Mouse (Mus musculus) forebrain, embryonic 12.5 days (tissue): ENCODE results near the gene Vps45. TPM values are rescaled to one million over a fixed set of nuclear protein-coding genes. Genes with fewer than 3 reads are reported as not detected.
A peak's percentile ranks its signal among the peaks of the same experiment; 100 is the strongest.

Source experiments
- ATAC-seq: fragments of 200-750 bp; cut with Nextera tagmentation; 2 replicates; pipeline ENCODE4 v1.8.0; 2017; ENCODE audit warnings: moderate TSS enrichment; ENCODE audit not compliant: low FRiP score
- H3K27ac ChIP-seq: fragments of 300-500 bp; sonication (generic); 2 replicates; pipeline ENCODE4 v1.5.1; 2016; ENCODE audit warnings: mild to moderate bottlenecking
- H3K27me3 ChIP-seq: fragments of 300-500 bp; sonication (generic); 2 replicates; pipeline ENCODE4 v1.6.1; 2016; ENCODE audit warnings: mild to moderate bottlenecking
- H3K36me3 ChIP-seq: fragments of 300-500 bp; sonication (generic); replicated peaks from 2 replicates; pipeline ENCODE4 v1.6.1; 2016; ENCODE audit warnings: mild to moderate bottlenecking
- H3K4me1 ChIP-seq: fragments of 300-500 bp; sonication (generic); 2 replicates; pipeline ENCODE4 v1.6.1; 2016
- H3K4me2 ChIP-seq: fragments of 300-500 bp; sonication (generic); 2 replicates; pipeline ENCODE4 v1.6.1; 2016; ENCODE audit warnings: mild to moderate bottlenecking, moderate library complexity
- H3K4me3 ChIP-seq: fragments of 300-500 bp; sonication (generic); replicated peaks from 2 replicates; pipeline ENCODE4 v1.5.1; 2016; ENCODE audit warnings: mild to moderate bottlenecking
- H3K9ac ChIP-seq: fragments of 300-500 bp; sonication (generic); 2 replicates; pipeline ENCODE4 v1.6.1; 2016; ENCODE audit warnings: mild to moderate bottlenecking
- H3K9me3 ChIP-seq: fragments of 300-500 bp; sonication (generic); 2 replicates; pipeline ENCODE4 v1.6.1; 2016
- WGBS: fragments of 180-500 bp; shearing (Covaris S2); methylation state at CpG from one replicate; pipeline ENCODE4 v1.1.7; 2016; 5-methylcytosine and 5-hydroxymethylcytosine counted together
- polyA plus RNA-seq: library from polyadenylated mRNA; unstranded; fragments of >200 nt; fragmentation: Nextera tagmentation; extraction: Ambion mirVana; gene quantifications from 2 replicates; pipeline ENCODE4 v1.2.1, GENCODE M21; 2016

Gene Vps45
- polyA plus RNA-seq: 39.2 and 47.0 TPM in 2 replicates

DNA sequence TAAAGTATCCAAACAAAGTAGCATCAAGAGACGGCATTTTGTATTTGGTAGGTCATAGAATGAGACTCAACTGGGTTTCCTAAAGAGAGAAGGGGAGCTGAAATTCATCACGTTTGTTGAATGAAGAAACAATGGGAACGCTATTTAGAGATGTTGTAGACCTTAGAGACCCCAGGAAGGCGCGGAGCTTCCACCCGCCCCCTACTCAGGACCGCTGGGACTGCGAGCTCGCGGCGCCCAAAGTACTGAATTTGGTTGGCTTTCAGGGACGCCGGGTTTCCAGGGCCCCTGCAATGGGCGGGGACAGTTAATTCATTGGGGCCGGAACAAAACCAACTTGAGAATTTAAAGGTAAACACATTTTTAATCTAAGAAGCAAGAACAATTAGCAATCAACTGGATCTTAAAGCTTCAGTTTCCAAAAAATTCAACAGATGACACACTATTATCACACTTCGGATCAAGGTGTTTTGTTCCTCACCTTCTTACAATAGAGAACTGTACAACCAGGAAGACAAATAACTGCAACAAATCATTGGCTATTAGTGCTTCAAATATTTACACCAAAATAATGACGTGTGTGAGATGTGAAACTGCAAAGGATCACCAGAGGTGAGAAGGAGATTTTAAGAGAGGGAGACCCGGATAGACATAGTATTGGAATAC, at the start of gene Vps45:
Gene Vps45 (minus strand): TSS at position 236 of the 666 bp plus-strand sequence.
- peaks cover 14% of the 10 kb centered on the region for H3K4me1 ChIP-seq
- 2% methylated on average over 18 of the region's 18 CpGs for WGBS
- H3K4me2 ChIP-seq: peak within 1 kb of the TSS; percentile 66
- ATAC-seq: peak; percentile 89
- peak within 1 kb of the TSS; percentile 61 for H3K4me3 ChIP-seq
- peak within 1 kb of the TSS; percentile 74 for H3K9ac ChIP-seq
- 0 out of 2 replicates have a peak, but pooled peaks cover 8% of the 10 kb centered on the region for H3K36me3 ChIP-seq
- H3K27me3 ChIP-seq: no peaks in the 10 kb centered on the region
- peak within 1 kb of the TSS; percentile 93 for H3K27ac ChIP-seq
- no peaks in the 10 kb centered on the region for H3K9me3 ChIP-seq

DNA sequence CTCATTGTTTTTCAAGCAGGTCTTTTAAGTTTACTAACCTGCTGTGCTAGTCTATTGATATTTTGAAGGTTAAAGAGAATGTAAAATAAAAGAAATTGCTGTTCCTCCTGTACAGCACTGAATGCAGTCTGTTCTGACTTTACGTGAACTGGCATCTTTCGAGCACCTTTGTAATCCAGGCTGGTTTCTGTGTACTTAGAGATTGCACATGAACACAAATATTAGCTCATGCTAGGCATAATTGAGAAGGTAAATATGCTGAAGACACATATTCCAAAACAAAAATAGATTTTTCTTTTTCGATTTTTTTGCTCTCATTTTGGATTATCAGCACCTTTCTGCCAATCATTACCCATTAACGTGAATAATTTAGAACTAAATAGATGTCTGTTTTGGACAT, 47.9 kb upstream of the Vps45 start:
- no peak overlapping the region for H3K4me3 ChIP-seq
- H3K27me3 ChIP-seq: no peaks in the 10 kb centered on the region
- no peaks in the 10 kb centered on the region for H3K9me3 ChIP-seq
- peaks cover 23% of the 10 kb centered on the region for H3K4me1 ChIP-seq
- ATAC-seq: no peak
- H3K36me3 ChIP-seq: no peaks in the 10 kb centered on the region
- no peak overlapping the region for H3K27ac ChIP-seq
- WGBS: 89% methylated on average over 4 of the region's 4 CpGs
- peak overlapping the region; percentile 91; the same call in 1 of the 2 replicates for H3K4me2 ChIP-seq
- no peak overlapping the region for H3K9ac ChIP-seq

DNA sequence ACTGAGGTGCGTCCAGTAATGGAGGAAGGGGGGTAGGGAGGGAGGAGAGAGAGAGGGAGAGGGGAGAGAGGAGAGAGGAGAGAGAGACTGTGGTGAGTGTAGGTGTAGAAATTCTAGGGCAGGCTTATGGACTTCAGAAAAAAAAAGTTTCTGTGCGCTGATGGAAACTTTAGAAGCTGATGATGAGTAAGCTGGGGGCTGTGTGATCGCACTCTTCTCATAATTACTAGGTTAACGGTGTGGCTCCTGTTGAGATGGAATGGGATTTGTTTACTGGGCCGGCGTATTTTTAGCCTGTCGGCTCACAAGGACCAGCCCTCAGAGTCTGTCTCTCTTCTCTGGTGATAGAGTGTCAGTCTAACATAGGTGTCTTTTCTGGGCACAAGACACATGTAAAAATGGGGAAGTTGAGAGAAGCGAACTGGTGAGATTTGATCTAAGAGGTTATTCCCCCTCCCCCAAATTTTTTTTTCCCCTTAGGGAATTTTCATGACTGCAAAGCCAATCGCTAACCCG, 47.0 kb upstream of the Vps45 start:
- peaks cover 23% of the 10 kb centered on the region for H3K4me1 ChIP-seq
- H3K27ac ChIP-seq: peak overlapping the region; percentile 80; the same call in 1 of the 2 replicates
- H3K4me2 ChIP-seq: peak overlapping the region; percentile 91
- H3K9me3 ChIP-seq: no peaks in the 10 kb centered on the region
- peak overlapping the region; percentile 89 for H3K4me3 ChIP-seq
- H3K36me3 ChIP-seq: no peaks in the 10 kb centered on the region
- H3K9ac ChIP-seq: peak overlapping the region; percentile 89
- WGBS: 9% methylated on average over 10 of the region's 10 CpGs
- no peaks in the 10 kb centered on the region for H3K27me3 ChIP-seq
- ATAC-seq: no peak

DNA sequence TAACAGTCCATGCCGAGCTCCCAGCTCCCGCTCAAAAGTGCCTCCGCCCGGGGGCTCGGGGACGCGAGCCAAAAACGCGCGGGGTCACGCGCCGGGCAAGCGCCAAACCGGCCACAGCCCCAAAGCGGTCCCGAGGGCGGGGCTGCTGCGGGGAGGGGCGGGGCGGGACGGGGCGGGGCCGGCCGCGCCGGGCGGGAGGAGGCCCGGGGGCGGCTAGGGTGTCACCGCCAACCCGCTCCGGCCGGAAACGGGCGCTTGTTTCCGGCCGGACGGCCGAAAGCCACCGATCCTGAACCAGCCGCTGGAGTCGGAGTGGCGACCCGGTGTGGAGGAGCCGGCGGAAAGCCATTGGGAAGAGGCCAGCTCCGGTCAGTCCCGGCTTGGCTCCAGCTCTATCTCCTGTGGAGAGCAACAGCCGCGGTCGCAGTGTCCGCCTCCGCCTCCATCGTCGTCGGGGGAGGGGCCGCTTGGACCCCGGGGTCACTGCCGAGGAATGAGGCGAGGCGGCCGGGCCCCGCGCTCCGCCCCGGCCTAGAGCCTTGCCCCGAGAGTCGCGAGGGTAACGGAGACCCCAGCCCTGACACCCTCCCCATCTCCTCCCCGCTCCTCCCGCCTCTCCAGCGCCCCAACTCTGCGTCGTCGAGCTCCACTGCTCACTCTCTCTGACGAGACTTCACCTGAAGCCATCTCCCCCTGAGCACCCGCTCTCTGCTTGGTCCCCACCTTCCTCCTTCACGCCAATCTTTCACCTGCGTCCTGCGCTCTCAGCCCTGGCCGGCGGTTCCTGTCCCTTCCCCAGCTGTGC, 46.2 kb upstream of the Vps45 start, which contains the start of gene Otud7b:
Gene Otud7b (plus strand): TSS at position 267 of the 805 bp plus-strand sequence.
- Histone ChIP-seq H3K36me3 (no peaks in the 10 kb centered on the region), H3K4me3 (peak within 1 kb of the TSS; percentile 89), H3K27me3 (no peaks in the 10 kb centered on the region), H3K4me1 (peaks cover 23% of the 10 kb centered on the region), H3K9me3 (no peaks in the 10 kb centered on the region), H3K4me2 (peak within 1 kb of the TSS; percentile 91), H3K9ac (peak within 1 kb of the TSS; percentile 89), H3K27ac (peak within 1 kb of the TSS; percentile 80)
- WGBS: under 1% methylated on average over 81 of the region's 84 CpGs
- peak; percentile 91 for ATAC-seq

DNA sequence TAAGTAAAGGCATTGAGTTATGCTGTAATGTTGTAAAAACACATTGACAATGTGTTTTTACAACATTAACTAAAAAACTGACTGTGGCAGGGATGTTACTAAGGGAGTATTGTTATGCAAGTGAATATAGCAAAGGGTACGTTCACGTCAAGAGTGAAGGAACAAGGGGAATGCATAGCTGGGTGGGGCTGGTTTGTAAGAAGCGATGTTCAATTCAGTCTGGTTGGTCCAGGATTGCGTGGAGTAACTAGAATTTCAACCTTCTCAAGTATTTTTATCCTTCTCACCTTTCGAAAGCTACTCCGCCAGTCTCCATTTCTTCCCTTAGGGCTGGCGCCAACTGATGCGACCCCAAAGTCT, 45.6 kb upstream of the Vps45 start:
- 3% methylated on average over 8 of the region's 8 CpGs for WGBS
- peak overlapping the region; percentile 91 for H3K4me2 ChIP-seq
- peaks cover 23% of the 10 kb centered on the region for H3K4me1 ChIP-seq
- H3K9me3 ChIP-seq: no peaks in the 10 kb centered on the region
- peak overlapping the region; percentile 89 for H3K4me3 ChIP-seq
- peak overlapping the region; percentile 80; the same call in 1 of the 2 replicates for H3K27ac ChIP-seq
- H3K9ac ChIP-seq: peak overlapping the region; percentile 89
- H3K36me3 ChIP-seq: no peaks in the 10 kb centered on the region
- no peaks in the 10 kb centered on the region for H3K27me3 ChIP-seq
- ATAC-seq: peak; percentile 36

DNA sequence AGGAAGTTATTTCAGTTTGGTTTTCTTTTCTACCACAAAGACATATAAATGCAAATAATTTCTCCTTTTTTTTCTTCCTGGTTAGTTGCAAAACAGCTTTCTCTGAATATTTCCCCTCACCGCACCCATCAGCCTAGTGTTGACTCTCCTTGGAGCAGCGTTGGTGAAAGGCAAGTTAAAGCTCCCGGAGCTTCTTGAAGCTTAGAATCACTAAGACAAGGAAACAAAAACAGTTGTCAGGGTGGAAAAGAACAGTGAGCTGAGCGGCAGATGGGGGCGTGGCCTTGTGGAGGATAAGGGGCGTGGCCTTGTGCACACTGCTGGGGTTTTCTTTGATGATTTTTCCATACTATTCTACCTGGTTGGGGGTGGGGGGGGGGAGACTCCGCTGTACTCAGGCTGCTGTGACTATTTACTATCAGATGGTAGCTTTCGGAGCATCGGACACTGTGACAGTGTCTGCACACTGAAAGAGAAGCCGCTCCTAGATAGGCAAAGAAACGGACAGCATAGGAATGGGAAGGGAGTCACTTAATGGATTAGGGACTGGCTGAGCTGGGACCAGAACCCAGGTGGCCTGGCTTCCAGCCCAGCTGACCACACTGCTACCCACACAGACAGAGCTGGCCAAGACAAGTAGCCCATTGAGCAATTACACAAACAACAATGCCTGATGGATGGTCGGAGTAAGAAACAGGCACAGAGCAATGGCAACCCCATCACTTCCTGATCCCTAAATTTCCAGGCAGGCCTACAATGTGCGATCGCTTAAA, 44.0 kb upstream of the Vps45 start:
- H3K9ac ChIP-seq: no peak overlapping the region; the same call in 1 of the 2 replicates
- H3K36me3 ChIP-seq: no peaks in the 10 kb centered on the region
- peak overlapping the region; percentile 24 for H3K4me3 ChIP-seq
- 16% methylated on average over 14 of the region's 14 CpGs for WGBS
- H3K4me2 ChIP-seq: peak overlapping the region; percentile 43
- ATAC-seq: peak; percentile 70
- H3K9me3 ChIP-seq: no peaks in the 10 kb centered on the region
- no peaks in the 10 kb centered on the region for H3K27me3 ChIP-seq
- no peak overlapping the region for H3K27ac ChIP-seq
- peaks cover 23% of the 10 kb centered on the region for H3K4me1 ChIP-seq

DNA sequence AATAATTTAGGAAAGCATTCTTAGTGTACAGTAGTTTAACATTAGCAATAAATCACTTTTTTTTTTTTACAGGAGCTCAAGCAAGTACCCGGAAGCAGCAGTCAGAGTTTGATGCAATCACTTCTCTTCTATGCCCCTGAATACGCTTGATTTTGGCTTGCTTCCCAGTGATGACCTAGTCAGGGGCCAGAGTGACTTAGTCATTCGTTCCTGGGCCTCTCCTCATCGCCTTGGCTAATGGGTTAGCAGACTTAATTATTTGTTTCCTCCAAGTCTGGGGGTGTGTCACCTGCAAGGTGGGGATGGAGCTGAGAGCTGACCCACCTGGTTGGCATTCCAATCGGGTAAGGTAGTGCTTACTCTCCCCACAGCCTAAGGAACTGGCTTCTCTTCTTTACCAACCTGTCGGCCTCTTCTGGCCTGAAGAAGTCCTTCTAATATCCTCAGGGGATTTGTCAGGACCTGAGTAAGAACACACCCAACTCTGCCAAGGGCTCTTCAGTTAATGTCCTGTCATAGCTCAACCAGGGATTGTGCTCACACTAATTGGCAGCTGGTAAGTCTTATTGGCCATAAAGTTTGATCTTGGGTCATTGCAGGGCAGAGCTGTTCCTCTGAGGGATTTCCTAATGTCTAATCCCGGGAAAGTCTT, 40.5 kb upstream of the Vps45 start:
- no peak for ATAC-seq
- 69% methylated on average over 7 of the region's 7 CpGs for WGBS
- no peak overlapping the region for H3K4me3 ChIP-seq
- H3K9ac ChIP-seq: no peak overlapping the region
- no peaks in the 10 kb centered on the region for H3K9me3 ChIP-seq
- no peak overlapping the region for H3K27ac ChIP-seq
- peaks cover 7% of the 10 kb centered on the region for H3K4me1 ChIP-seq
- no peaks in the 10 kb centered on the region for H3K27me3 ChIP-seq
- no peak overlapping the region for H3K4me2 ChIP-seq
- no peaks in the 10 kb centered on the region for H3K36me3 ChIP-seq

DNA sequence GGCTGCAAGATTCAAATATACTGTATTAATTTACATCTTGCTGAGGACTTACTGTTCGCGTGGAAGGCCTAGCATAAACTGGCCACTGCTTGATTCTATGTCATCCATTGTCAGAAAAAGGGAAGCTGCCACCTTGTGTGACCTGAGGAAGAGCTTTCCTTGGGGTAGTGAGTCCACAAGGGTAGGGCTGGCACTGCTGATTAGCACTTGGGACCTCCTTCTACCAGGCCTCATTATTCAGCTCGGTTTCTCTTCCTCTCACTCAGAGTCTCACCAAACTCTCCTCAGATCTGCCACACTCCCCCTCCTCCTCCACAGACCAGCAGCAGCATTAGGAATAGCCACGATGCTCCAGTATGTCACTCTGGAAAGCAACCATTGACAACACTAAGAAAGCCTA, 39.9 kb upstream of the Vps45 start:
- no peak for ATAC-seq
- no peak overlapping the region for H3K4me3 ChIP-seq
- no peak overlapping the region for H3K9ac ChIP-seq
- 76% methylated on average over 4 of the region's 4 CpGs for WGBS
- H3K9me3 ChIP-seq: no peaks in the 10 kb centered on the region
- H3K4me2 ChIP-seq: no peak overlapping the region
- no peaks in the 10 kb centered on the region for H3K36me3 ChIP-seq
- H3K27ac ChIP-seq: no peak overlapping the region
- no peaks in the 10 kb centered on the region for H3K27me3 ChIP-seq
- H3K4me1 ChIP-seq: peaks cover 7% of the 10 kb centered on the region

DNA sequence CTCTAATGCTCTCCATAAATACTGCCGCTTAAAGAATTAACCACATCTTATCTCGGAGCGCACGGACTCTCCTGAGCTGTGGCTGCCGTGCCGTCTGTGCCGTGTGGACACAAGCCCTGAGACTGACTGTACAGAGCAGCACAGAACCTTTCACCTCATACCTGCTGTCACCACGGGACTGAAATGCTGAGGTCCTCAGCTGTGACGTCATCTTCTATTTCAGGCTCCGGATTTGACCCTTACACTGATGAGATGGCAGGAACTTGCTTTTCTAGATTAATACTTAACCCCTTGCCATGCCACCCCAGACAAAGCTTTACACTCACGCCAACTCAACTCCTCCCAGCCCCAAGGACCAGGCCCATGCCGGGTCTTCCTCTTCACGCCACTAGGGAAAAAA, 35.9 kb upstream of the Vps45 start:
- Histone ChIP-seq H3K9me3 (no peaks in the 10 kb centered on the region), H3K9ac (no peak overlapping the region), H3K4me1 (no peaks in the 10 kb centered on the region), H3K4me3 (no peak overlapping the region), H3K27ac (no peak overlapping the region), H3K27me3 (no peaks in the 10 kb centered on the region), H3K4me2 (no peak overlapping the region), H3K36me3 (no peaks in the 10 kb centered on the region)
- WGBS: 90% methylated on average over 13 of the region's 13 CpGs
- ATAC-seq: no peak

DNA sequence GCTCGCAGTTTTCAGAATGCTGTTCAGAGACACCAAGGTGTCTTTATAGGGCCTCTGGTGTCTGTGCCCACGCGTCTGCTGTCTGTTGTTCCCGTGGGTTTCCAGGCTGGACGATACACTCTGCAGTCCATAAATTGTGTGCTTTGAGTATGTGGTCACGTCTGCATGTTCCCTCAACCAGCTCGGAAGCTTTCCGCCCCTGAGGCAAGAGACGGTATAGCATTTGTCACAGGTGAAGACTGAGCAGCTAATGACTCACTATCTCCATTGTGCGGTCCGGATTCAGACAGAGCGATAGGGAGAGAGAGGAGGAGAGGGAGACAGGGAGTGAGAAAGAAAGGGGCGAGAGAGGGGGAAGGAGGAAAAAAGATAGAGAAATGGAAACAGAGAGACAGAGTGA, 35.2 kb upstream of the Vps45 start:
- H3K27me3 ChIP-seq: no peaks in the 10 kb centered on the region
- H3K4me1 ChIP-seq: no peaks in the 10 kb centered on the region
- no peak for ATAC-seq
- WGBS: 68% methylated on average over 13 of the region's 13 CpGs
- no peaks in the 10 kb centered on the region for H3K36me3 ChIP-seq
- no peak overlapping the region for H3K4me2 ChIP-seq
- H3K4me3 ChIP-seq: no peak overlapping the region
- H3K9me3 ChIP-seq: no peaks in the 10 kb centered on the region
- H3K27ac ChIP-seq: no peak overlapping the region
- no peak overlapping the region for H3K9ac ChIP-seq

DNA sequence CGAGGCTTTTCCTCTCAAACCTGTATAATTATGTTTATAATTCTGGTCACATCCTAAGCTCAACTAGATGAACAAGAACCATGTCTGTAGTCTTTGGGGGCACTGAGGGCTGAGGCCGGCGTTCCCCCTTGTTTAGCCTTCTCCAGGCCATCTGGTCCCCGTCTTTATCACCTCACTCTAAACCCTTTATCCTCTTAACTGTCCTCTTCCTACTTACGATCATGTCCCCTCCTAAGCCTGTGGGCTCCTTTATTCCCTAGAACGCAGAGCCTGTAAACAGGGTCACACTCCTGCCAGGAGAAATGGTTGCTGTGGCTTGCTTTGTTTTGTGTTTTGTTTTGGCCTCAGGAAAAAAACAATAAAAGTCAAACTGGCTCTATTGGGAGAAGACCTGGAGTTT, 33.7 kb upstream of the Vps45 start:
- Histone ChIP-seq H3K36me3 (no peaks in the 10 kb centered on the region), H3K4me1 (no peaks in the 10 kb centered on the region), H3K9ac (no peak overlapping the region), H3K4me2 (no peak overlapping the region), H3K27me3 (no peaks in the 10 kb centered on the region), H3K27ac (no peak overlapping the region), H3K9me3 (no peaks in the 10 kb centered on the region), H3K4me3 (no peak overlapping the region)
- ATAC-seq: no peak
- 57% methylated on average over 6 of the region's 6 CpGs for WGBS
